Mouse (Mus musculus): ENCODE measurements around the gene Top3a.
"Not testable (repeated sequence)": the region's sequence is repeated elsewhere in the genome, so short reads cannot be mapped to it uniquely, and the experiment has no call there.

Top3a gene

DNA sequence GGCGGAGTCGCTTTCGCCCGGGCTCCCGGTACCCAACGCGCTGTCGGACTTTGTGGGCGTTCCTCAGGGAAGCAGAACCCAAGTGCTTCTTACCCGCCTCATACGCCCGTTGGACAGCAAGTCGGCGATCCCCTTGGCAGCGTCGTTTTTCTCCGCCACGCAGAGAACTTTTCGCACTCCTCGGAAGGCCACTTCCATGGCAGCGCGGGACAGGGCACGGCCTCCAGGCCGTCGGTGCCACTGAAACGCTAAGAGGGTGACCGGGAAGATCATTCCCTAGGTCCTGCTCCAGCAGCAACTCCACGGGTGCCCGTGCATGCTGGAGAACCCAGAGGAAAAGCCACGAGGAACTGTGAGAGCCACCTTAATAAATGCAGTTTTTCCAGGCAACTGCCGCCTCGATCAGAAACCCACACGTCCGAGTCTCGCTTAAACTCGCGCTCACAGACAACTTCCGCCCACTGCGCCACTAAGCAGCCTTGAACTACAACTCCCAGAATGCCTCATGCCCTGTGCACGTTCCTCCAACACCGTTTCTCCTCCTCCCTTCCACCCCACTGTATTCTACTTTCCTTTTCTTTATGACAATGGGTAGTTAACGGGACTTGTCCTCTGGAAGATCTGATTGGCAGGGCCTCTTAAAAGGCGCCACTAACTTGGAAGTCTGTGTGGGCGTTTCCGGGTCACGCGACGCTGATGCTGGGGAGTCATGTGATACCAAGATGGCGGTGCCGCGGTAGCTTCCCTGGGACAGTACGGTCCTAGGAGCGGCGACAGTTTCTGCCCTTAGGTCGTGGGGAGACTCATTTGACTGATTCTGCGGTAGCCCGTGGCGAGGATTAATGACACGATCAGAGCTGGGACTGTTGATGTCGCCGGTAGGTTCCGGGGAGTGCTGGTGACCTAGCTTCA lies at the start of gene Top3a, which contains the start of gene Smcr8:
Gene Top3a, minus strand, starts transcription at position 537 of the 912 bp plus-strand sequence.
Gene Smcr8, plus strand, starts transcription at position 696 of the 912 bp plus-strand sequence.
- peak; percentile 87 to 92 for DNase-seq

DNA sequence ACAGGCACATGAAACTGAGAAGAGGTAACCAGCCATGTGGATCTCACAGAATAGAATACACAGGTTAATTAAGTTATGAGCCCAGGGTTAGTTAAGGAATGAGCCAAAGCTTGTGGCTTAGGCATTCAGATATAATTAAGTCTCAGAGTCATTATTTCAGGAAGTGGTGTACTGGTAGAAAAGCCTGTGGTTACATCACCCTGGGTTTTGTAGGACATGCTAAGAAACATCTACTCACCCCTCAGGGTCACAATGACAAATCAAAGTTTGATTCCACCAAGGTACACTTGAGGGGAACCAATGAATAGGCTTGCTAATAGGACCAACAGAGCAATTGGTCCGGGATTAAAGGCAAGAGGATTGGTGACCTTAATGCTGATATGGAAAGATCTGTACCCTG lies 49.5 kb upstream of the Top3a start:
- no peak for DNase-seq

DNA sequence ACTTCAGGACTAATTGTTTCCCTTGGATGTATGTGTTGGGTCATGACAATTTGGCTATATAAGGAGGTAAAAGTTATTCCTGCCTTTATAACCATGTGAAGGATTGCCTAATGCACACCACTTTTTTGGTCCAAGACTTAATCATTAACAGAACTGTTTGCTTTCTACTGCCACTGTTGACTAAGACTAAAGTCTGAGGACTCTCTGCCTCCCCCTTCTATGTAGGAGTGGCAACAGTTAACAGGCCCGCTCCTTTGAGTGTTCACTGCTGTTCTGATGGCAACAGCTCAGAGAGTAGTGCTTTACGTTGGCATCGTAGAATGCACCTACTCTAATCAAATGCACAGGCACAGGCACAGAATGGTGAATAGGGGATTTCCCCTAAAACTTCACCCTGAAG lies 48.0 kb upstream of the Top3a start:
- DNase-seq: peak; percentile 42 to 57

DNA sequence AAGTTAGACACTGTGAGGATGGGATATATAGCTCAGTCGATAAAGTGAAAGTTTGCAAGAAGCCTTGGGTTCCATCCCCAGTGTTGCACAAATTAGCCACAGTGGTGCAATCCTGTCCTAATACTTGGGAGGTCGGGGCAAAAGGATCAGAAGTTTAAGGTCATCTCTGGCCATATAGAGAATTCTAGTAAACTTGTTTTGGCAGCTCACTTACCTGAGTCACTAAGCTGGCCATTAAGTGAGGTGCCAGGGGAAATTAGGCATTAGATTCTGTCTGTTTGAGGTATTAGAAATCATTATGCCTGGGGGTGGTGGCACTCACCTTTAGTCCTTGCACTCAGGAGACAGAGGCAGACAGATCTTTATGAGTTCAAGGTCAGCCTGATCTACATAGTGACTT lies 46.6 kb upstream of the Top3a start:
- DNase-seq: no peak

DNA sequence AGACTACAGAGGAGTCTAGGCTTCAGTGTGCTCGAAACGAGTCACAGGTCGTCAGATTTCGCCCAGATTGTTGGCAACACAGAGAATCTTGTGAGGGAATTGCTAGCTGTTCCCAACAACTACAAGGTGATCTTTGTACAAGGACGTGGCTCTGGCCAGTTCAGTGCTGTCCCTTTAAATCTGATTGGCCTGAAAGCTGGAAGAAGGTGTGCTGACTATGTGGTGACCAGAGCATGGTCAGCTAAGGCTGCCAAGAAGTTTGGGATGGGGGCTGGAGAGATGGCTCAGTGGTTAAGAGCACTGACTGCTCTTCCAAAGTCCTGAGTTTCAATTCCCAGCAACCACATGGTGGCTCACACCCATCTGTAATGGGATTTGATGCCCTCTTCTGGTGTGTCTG lies 39.2 kb upstream of the Top3a start:
- DNase-seq: peak in 1 of 2 experiments; percentile 51

DNA sequence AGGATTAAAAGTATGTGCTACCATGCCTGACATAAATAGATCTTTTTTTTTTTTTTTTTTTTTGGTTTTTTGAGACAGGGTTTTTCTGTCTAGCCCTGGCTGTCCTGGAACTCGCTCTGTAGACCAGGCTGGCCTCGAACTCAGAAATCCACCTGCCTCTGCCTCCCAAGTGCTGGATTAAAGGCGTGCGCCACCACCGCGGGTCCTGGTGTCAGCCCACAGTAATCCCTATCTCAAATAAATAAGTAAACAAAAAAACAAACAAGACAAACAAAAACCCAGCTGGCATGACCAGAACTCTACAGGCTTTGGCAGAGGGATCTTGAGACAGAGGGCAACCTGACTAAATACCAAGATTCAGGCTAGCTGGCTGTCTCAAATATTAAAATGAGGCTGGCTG lies 34.5 kb upstream of the Top3a start, which contains the start of gene Shmt1:
Gene Shmt1, minus strand, starts transcription at position 101 of the 400 bp plus-strand sequence.
- DNase-seq: not testable (repeated sequence)

DNA sequence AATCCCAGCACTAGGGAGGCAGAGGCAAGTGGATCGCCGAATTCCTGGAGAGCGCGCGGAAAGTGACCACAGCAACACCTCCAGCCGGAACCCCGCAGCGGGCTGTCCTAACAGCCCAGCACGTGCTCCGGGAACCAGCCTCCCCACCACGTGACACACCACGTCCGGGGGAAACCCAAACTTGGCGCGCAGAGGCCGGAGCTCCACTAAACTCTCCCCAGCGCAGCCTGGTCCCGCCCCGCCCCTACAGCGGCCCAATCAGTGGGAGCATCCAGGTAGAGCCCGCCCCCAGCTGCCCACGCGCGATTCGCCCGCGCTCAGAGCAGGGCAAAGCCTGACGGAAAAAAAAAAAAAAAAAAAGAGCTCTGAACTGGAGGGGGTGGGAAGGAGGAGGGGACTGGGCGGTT lies 33.9 kb upstream of the Top3a start:
- peak; percentile 97 to 99 for DNase-seq

DNA sequence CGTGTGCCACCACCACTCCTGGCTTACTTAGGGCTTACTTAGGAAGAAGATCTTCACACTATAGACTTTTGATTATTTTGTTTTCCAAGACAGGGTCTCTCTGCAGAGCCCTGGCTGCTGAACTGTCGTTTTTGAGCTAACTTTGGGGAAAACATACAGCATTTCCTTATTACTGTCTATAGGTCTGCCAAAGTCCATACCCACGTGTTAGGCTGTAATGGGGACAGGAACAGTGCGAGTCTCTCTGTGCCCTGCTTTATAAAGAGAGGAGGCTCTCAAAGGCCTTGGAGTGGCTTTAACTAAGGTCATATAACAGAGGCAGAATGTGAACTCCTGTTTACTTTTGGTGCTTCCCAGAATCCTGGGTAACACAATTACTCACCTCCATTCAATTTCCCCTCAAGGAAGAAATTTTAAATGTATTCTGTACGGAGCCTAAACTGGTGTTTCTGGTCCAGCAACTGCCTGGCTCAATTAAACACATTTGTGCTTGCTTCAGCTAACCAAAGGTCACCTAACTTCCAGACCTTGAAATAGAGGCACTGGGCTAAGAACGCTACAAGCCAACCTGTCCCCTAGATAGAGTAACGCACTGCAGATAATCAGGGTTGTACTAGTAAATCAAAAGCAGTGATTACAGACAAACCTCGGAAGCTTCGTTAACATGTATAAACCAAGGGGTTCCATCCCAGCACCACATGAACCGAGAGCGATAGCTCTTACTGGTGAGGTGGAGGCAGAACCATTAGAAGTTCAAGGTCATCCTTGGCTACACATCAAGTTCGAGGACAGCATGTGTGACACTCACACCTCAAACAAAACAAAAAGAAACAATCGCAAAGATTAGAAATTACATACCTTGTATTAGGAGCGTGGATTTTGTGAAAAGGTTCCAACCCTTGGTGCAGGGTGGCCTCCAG lies 33.1 kb upstream of the Top3a start:
- DNase-seq: peak; percentile 62 to 79

DNA sequence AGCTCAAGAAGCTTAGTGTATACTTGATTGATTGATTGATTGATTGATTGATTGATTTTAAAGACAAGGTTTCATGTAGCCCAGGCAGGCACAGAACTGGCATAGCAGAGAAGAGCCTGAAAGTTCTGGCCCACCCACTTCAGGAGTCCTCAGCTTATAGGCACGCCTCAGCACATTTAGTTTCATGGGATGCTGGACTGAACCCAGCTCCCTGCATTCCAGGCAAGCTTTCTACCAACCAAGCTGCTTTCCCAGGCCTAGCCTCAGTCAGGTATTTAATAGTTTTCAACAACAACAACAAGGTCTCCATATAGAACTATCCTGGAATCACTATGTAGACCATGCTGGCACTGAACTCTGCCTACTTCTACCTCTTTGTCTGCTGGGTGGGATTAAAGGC lies 32.4 kb upstream of the Top3a start:
- peak; percentile 59 to 72 for DNase-seq

DNA sequence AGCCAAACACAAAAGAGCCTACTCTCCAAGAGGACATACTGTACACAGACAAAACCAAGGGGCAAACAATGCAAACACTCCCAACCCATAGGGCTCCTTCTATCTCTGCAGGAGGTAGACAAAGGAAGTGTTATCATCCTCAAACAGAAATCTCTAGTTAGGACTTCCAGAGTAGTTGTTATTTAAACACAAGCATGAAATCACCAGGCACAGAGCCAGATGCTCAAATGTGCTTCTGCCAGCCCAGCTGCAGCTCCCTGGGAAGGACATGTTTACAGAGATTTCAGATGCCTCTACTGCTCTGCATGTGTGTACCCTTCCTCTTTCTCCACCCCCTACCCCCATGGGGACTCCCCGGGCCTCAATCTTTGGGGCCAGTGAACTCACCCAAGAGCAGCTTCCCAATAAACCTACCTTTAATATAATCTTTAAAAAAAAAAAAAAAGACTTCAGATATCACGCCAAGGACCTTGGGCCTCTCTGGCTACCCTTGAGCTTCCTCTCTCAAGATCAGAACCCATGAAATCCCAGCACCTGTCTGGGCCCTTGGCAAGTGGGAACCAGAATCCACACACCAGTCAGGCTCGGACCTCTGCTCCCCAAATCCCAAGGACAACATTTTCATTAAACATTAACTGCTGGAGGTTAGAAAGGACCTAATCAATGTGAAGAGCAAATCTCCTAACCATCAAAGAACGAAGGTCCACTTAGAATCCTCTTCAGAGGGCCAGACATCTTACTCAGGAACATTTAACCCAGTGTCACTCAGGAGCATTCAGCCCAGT lies 31.3 kb upstream of the Top3a start:
- DNase-seq: peak; percentile 83 to 86

DNA sequence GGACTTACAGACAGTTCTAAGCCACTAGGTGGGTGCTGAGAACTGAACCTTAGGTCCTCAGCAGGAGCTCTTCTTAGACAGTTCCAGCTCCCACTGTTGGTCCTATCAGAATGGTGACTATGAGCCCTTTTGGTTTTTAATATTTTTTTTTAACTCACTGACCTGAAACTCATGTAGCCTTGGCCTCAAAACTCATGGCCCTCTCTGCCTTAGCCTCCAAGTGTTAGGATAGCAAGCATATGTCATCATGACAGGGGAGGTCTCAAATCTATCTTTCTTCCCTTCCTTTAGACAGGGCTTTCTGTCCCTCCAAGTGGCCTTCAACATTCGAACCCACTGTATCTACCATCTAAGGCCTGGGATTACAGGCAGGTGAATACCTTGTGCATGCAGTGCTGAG lies 23.7 kb upstream of the Top3a start:
- no peak for DNase-seq

DNA sequence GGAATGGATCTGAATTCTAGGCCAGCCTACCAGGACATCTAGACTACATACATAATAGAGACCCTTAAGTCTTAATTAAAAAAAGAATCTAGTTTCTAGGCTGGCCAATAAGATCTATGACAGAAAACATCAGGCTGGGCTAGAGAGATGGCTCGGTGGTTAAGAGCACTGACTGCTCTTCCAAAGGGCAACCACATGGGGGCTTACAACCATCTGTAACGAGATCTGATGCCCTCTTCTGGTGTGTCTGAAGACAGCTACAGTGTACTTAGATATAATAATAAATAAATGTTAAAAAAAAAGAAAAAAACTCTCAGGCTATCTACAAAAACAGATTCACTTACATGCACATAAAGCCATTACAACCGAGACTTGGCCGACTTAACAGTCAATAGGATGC lies 22.8 kb upstream of the Top3a start:
- DNase-seq: no peak

DNA sequence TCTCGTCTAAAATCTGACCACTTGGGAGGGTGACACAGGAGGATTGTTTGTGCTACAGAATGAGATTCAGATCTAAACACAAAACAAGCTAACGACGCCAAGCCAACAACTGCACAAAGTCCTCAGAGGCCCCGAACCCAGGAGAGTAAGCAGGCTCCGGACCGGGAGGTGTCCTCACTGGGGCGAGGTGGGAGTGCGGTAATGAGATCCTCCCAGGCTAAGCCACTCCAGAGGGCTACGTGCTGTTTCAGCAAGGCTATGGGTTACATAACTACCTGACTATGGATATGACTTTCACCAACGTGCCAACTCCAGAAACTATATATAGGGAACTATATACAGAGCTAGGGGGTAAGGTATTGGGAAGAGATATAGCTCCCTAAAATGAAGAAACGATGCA lies 19.2 kb upstream of the Top3a start:
- DNase-seq: no peak

DNA sequence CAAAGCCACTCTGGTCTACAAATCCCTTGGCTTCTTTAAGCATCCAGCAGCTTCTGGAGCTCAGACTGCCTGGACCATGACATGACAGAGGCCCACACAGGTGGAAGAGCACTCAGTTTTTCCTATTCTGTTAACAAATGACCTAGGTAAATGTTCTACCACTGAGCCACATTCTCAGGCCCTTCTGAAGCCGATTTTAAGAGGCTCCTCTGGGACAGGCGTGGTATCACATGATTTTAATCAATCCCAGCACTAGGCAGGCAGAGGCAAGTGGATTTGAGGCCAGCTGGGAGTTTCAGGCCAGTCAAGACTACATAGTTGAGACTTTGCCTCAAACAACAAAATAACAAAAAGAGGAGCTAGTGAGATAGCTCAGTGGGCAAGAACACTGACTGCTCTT lies 13.3 kb upstream of the Top3a start:
- DNase-seq: no peak

DNA sequence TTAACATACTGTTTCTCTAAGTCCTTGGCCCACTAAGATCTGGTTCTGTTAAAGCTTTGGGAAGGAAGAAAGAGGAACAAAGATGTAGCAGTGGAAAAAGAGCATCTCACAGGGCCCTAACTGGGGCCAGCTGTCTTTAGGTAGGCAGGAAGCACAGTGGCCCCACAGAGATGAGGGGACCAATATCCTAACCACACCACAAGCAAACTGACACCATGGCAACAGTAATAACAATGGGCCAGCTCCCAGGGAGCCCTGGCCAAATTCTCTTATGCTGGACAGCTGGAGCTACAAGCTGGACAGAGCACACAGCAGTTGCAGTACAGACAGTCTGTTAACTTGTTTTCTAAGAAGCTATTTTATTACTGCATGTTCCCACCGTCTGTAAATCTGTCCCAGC lies 10.4 kb upstream of the Top3a start:
- DNase-seq: no peak

DNA sequence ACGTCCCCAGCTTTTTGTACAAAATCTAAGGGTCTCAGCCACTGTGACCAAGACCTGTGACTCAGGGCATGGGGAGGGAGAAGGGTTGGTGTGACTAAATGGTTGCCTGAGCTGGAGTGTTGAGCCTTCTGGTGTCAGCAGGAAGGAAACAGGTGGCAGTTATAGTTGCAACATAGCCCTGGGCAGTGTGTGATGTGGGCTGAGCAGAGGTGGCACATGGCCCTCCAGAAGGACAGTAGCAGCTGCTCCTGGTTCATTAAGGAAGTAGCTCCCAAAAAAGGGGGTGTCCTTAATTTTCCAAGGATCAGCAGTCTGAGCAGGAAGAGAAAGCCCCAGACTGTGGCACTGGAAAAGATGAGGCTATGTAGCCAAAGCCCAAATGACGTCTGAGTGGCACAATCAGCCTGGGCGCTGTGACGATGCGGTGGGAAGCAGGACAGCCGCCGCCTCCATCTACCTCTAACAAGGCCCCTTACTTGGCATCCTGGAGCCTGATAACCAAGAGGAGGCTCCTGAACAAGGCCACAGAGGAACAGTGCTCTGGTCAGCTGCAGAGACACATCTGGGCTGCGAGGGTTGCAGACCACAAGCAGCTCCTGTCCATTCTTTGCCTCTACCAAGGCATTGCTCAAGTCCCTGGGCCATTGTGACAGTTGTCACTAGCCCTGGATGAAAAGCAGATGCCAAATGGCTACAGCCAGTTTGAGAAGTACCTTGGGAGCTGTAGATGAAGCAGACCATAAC lies 7.2 kb upstream of the Top3a start:
- DNase-seq: no peak

DNA sequence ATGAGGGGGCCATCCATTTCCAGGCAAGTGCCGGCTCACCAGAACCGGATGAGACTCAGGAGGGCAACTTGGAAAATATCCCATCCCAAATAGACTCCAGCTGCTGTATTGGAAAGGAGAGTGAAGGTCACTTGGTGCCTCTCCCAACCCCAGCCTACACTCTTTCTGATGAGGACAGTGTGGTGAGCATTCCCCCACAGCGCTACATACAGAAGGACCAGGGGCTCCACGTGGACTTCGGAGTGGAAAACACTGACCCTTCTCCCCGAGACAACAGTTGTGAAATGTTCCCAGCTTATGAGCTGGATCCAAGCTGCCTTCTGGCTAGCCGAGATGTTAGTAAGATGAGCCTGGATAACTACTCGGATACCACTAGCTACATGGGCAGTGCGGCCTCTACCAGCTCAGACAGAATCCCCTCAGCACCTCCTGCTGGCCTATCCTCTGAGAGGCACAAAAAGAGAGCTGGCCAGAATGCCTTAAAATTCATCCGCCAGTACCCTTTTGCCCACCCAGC lies 2.6 kb upstream of the Top3a start:
- DNase-seq: no peak

DNA sequence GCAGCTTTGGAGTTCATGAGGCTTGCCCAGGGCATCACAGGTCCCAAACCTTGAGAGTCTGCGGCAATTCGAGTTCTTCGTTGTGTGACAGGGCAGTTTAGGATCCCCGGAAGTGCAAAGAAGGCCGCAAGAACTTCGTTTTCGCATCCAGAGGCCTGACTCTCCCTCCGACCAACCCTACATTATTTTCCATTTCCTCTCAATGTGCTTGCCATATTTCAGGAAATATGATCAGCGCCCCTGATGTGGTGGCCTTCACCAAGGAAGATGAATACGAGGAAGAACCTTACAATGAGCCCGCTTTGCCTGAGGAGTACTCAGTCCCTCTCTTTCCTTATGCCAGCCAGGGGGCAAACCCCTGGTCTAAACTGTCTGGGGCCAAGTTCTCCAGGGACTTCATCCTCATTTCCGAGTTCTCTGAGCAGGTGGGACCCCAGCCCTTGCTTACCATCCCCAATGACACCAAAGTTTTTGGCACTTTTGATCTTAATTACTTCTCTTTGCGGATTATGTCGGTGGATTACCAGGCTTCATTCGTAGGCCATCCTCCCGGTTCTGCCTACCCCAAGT lies 721 bp upstream of the Top3a start:
- DNase-seq: no peak

DNA sequence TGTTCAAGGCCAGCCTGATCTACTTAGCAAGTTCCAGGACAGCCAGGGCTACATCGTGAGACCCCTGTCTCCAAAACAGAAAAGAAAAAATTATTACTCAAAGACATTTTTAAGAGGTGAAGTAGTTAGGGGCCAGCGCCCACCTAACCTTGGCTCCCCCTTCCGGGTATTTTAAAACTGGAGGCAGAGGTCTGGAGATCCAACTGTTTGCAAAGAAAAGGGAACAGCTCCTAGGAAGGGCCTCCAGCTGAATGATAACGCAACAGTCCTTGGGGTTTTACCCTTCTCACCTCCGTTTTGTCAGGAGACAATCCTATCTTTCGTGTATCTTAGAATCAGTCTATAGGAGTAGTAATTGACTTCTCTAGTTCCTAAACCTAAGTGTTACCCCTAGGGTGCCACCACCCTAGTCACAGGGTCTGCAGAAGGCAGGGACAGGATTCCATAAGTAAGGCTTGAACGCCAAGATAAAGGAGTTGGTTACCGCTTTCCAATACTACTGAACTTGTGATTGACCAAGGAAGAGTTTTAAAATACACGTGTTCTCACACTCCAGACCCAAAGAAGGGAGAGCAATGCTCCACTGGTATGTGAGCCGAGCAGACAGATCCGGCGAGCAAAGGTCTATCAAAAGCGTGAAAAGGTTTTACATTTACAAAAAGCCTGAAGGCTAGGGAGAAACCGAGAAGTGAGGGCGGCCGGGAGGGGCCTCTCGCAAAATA lies 897 bp downstream of the Top3a start:
- DNase-seq: no peak

DNA sequence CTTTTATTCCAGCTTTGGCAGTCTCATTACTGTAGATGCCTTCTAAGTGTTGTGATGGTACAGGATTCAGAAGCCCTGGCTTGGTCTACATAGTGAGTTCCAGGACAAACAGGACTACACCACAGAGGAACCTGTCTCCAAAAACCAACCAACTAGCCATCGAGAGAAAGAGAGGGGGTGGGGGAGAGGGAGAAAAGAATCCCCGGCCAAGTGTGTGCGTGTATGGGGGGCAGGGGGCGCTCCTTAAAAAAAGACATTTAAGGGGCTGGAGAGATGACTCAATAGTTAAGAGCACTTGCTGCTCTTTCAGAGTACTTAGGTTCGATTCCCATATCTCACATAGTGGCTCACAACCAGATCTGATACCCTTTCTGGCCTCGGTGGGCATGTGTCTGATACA lies 1.6 kb downstream of the Top3a start:
- DNase-seq: no peak

DNA sequence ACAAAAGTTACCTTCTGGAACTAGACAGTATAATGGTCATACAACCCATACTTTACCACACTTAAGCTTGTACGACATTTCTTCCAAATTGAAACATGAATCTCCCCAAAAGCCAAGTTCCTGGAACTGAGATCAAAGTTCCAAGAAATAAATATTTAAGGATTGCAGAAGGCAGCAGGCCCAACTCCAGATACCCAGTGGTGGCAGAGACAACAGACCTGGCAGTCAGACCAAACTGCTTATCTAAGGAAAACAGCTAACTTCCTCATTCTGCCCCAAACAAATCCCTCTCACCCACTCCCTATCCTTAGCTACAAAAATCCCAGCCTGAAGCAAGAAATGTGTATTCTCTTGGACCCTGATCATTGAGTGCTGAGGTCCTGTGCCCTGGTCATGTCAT lies 2.3 kb downstream of the Top3a start:
- no peak for DNase-seq
